Mouse (Mus musculus): ENCODE data around the gene Hist1h2bg. TPM values are rescaled to one million over a fixed set of nuclear protein-coding genes. Genes with fewer than 3 reads are reported as not detected.
A peak's percentile ranks its signal among the peaks of the same experiment; 100 is the strongest.
"Not testable (repeated sequence)": the region's sequence is repeated elsewhere in the genome, so short reads cannot be mapped to it uniquely, and the experiment has no call there.

Hist1h2bg gene
- polyA plus RNA-seq, 1 experiment from 2014 or later: 4.1 TPM

DNA sequence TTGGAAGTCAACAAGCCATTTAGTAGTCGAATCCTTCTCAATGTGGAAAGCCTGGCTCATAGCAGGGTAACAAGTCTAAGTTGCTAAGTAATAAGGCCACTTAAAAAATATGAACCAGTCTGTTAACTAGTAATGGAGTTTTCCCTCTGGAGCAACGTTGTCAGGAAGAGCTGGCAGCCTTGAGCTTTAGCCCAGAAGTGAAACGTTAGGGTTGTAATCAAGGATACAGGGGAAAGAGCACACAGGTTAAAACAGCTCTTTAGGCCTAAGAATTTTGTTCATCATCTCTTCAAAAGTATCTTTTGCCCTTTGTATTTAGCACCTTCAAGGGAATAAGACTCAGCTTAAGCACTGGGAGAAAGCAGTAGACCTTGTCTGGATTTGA lies 20.4 kb upstream of the Hist1h2bg start:
- Histone ChIP-seq H3K27ac (peak overlapping the region; percentile 90), H3K9me3 (replicated peaks; ENCODE audit: low read length) (no peaks in the 10 kb centered on the region), H3K9ac (ENCODE audit: low read depth, low read length) (peak overlapping the region; percentile 58), H3K4me1 (replicated peaks; ENCODE audit: insufficient read depth, low read length) (no peaks in the 10 kb centered on the region), H3K4me2 (ENCODE audit: low read length) (peak overlapping the region; percentile 62), H3K4me3 (replicated peaks; ENCODE audit: low read depth, low read length) (peak overlapping the region; percentile 38), H3K36me3 (ENCODE audit: insufficient read depth, low read length) (no peaks in the 10 kb centered on the region), H3K27me3 (ENCODE audit: insufficient read depth, low read length) (no peaks in the 10 kb centered on the region)
- DNase-seq (ENCODE audit: low spot score): peak; percentile 49
- WGBS: under 1% methylated on average over 3 of the region's 3 CpGs
- ATAC-seq (replicated peaks; ENCODE audit: low FRiP score, low read depth): no peak
- no peak for TF ChIP-seq CTCF (IDR thresholded peaks at IDR 0.05; ENCODE audit: low read depth)

DNA sequence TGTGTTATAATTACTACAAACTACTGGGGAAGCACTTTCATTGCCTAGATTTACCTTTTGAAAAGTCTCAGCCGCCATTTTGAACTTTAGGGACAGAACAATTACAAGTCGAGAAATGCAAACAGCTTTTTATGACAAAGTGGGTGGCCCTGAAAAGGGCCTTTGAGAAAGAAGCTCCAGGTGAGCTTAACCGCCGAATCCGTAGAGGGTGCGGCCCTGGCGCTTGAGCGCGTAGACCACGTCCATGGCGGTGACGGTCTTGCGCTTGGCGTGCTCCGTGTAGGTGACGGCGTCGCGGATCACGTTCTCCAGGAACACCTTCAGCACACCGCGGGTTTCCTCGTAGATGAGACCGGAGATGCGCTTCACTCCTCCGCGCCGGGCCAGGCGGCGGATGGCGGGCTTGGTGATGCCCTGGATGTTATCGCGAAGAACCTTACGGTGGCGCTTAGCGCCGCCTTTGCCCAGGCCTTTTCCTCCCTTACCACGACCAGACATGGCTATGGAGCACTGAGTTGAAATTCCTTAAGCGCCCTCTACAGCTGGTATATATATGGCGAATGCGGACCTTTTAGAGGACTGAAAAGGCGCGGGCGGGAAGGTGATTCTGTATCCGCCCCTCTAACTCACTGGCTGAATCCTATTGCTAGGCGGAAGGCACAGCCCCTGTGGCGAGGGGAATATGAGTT lies 19.9 kb upstream of the Hist1h2bg start, which contains the start of gene Hist1h4f:
Hist1h4f (minus strand) TSS at position 503 of the 689 bp plus-strand sequence.
- Histone ChIP-seq H3K4me2 (ENCODE audit: low read length) (peak within 1 kb of the TSS; percentile 62), H3K9ac (ENCODE audit: low read depth, low read length) (peak within 1 kb of the TSS; percentile 58), H3K4me3 (replicated peaks; ENCODE audit: low read depth, low read length) (peak within 1 kb of the TSS; percentile 38), H3K27ac (peak within 1 kb of the TSS; percentile 90)
- peak; percentile 78 for ATAC-seq (replicated peaks; ENCODE audit: low FRiP score, low read depth)
- peak; percentile 62 for TF ChIP-seq CTCF (IDR thresholded peaks at IDR 0.05; ENCODE audit: low read depth)
- not testable (repeated sequence) for H3K27me3 ChIP-seq (ENCODE audit: insufficient read depth, low read length); H3K9me3 ChIP-seq (replicated peaks; ENCODE audit: low read length); H3K36me3 ChIP-seq (ENCODE audit: insufficient read depth, low read length); H3K4me1 ChIP-seq (replicated peaks; ENCODE audit: insufficient read depth, low read length)
- WGBS: under 1% methylated on average over 47 of the region's 47 CpGs
- peak; percentile 99 for DNase-seq (ENCODE audit: low spot score)

DNA sequence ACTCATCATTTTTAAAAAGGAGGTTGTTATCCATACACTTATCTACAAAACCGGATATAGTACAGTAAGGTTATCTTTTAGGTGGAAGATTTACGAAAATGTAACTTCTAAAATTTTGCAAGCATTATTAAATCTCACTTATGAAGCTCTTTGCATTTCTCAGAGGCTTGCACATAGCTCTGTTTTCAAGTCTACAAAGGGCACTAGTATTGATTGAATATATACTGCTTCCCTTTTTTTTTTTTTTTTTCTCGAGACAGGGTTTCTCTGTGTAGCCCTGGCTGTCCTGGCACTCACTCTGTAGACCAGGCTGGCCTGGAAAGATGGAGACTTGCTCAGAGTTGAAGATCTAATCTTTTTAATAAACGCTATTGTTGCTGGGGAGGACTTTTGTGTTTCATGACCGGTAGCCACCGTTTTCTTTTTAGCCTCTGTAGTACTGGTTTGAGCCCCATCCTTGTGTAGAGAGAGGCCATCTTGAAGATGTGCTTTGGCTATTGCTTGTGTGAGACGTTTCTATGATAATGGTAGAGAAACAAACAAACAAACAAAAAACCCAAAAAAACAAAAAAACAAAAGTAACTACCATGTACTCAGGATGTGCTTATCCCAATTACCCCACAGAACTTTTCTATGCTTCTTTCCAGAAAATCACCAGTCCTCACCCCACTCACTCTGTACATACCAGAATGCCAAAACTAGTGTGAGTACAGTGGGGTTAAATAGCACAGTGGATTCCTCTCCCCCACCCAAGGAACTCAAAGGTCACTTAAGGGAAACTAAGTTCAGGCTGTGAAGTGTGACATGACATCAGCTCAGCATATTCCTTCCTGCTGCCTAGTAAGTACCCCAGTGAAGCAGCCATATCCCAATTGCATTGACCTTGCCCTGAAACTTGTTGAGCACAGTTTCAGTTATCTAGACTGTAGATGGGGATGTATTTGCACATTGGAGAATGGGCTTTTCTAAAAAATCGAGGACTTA lies 19.0 kb upstream of the Hist1h2bg start:
- no peak for ATAC-seq (replicated peaks; ENCODE audit: low FRiP score, low read depth)
- no peak for DNase-seq (ENCODE audit: low spot score)

DNA sequence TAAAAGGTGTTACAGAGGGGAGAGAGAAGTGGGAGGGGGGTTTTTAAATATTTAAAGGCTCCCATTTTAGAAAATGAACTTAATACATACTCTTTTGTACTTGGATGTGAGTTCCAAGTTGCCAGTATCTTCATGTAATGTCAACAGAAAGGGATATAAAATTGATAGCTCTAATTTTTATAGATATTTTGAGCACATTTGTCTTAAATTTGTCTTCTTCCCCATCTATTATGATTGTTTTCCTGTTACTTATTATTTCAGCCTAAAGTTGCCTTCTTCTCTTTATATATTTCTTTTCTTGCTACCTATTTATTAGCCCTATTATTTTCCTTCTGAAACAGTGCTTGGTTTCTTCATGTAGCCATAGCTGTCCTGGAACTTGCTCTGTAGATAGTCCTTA lies 18.2 kb upstream of the Hist1h2bg start, which contains the start of gene Hist1h1d:
Hist1h1d (plus strand) TSS at position 301 of the 400 bp plus-strand sequence.
- DNase-seq (ENCODE audit: low spot score) (no peak), ATAC-seq (replicated peaks; ENCODE audit: low FRiP score, low read depth) (no peak)
- no peak for TF ChIP-seq CTCF (IDR thresholded peaks at IDR 0.05; ENCODE audit: low read depth)
- peak within 1 kb of the TSS; percentile 98 for H3K27ac ChIP-seq
- H3K4me3 ChIP-seq (replicated peaks; ENCODE audit: low read depth, low read length): no peak within 1 kb of the TSS
- H3K9ac ChIP-seq (ENCODE audit: low read depth, low read length): peak within 1 kb of the TSS; percentile 58; the same call in 1 of the 2 replicates
- no peaks in the 10 kb centered on the region for H3K9me3 ChIP-seq (replicated peaks; ENCODE audit: low read length)
- H3K4me1 ChIP-seq (replicated peaks; ENCODE audit: insufficient read depth, low read length): no peaks in the 10 kb centered on the region
- peak within 1 kb of the TSS; percentile 62; the same call in 1 of the 2 replicates for H3K4me2 ChIP-seq (ENCODE audit: low read length)
- no peaks in the 10 kb centered on the region for H3K27me3 ChIP-seq (ENCODE audit: insufficient read depth, low read length)
- H3K36me3 ChIP-seq (ENCODE audit: insufficient read depth, low read length): no peaks in the 10 kb centered on the region

More for the DNA sequence above, 19.0 kb upstream of the Hist1h2bg start:
- Histone ChIP-seq H3K36me3 (ENCODE audit: insufficient read depth, low read length) (no peaks in the 10 kb centered on the region), H3K4me1 (replicated peaks; ENCODE audit: insufficient read depth, low read length) (no peaks in the 10 kb centered on the region), H3K9me3 (replicated peaks; ENCODE audit: low read length) (no peaks in the 10 kb centered on the region), H3K27ac (peak overlapping the region; percentile 90), H3K4me2 (ENCODE audit: low read length) (peak overlapping the region; percentile 62), H3K4me3 (replicated peaks; ENCODE audit: low read depth, low read length) (peak overlapping the region; percentile 38; the same call in 1 of the 2 replicates), H3K27me3 (ENCODE audit: insufficient read depth, low read length) (no peaks in the 10 kb centered on the region), H3K9ac (ENCODE audit: low read depth, low read length) (peak overlapping the region; percentile 58; the same call in 1 of the 2 replicates)
- WGBS: 47% methylated on average over 8 of the region's 8 CpGs
- TF ChIP-seq CTCF (IDR thresholded peaks at IDR 0.05; ENCODE audit: low read depth): no peak

DNA sequence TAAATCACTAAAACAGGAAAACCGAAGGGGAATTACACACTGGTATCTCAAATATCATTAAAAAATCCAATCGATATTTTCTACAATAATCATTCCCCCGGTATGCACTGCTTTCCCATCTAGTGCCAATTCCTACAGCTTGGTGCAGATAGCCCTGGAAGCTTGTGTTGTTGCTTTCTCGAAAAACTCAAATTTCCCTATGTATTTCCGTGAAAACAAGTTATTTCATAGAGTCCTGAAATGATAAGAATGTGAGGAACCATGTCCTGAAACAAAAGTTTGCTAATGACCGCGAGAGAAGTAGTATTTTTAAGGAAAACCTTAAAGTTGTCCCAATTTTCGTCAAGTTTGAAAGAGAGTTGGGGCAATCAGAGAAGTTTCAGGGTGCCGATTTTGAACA lies 16.8 kb upstream of the Hist1h2bg start:
- DNase-seq (ENCODE audit: low spot score) (no peak), ATAC-seq (replicated peaks; ENCODE audit: low FRiP score, low read depth) (no peak)
- no peaks in the 10 kb centered on the region for H3K9me3 ChIP-seq (replicated peaks; ENCODE audit: low read length)
- H3K4me3 ChIP-seq (replicated peaks; ENCODE audit: low read depth, low read length): peak overlapping the region; percentile 44
- H3K4me1 ChIP-seq (replicated peaks; ENCODE audit: insufficient read depth, low read length): no peaks in the 10 kb centered on the region
- peak overlapping the region; percentile 98 for H3K27ac ChIP-seq
- H3K36me3 ChIP-seq (ENCODE audit: insufficient read depth, low read length): no peaks in the 10 kb centered on the region
- no peak for TF ChIP-seq CTCF (IDR thresholded peaks at IDR 0.05; ENCODE audit: low read depth)
- H3K4me2 ChIP-seq (ENCODE audit: low read length): peak overlapping the region; percentile 95
- no peaks in the 10 kb centered on the region for H3K27me3 ChIP-seq (ENCODE audit: insufficient read depth, low read length)
- WGBS: 19% methylated on average over 9 of the region's 9 CpGs
- H3K9ac ChIP-seq (ENCODE audit: low read depth, low read length): peak overlapping the region; percentile 88

All from kidney, postnatal 0 days (tissue).